Mouse (Mus musculus) erythroblast, embryonic 14.5 days (primary cell): ENCODE results near the gene Rnf149.

Experiments
- GATA1 ChIP-seq: IDR thresholded peaks from 2 replicates; pipeline ENCODE4 v1.6.1; 2012; ENCODE audit warnings: low read length, inconsistent platforms, mixed read lengths
- TAL1 ChIP-seq: IDR thresholded peaks from 3 replicates; pipeline ENCODE4 v1.6.1; 2012; ENCODE audit warnings: low read length, inconsistent platforms, mixed read lengths

- no peak for TF ChIP-seq TAL1
- no peak for TF ChIP-seq GATA1
These were observed 14.9 kb upstream of the Rnf149 start for GRCm38 (mm10) chr1:39592090-39592489.
